Mouse (Mus musculus): Measurements from ENCODE around the gene Cdkn2b. TPM values are rescaled to one million over a fixed set of nuclear protein-coding genes. Genes with fewer than 3 reads are reported as not detected.

Gene Cdkn2b
- 27.4 TPM for polyA plus RNA-seq (2014; fragmentation: Illumina TruSeq; extraction: RNeasy Lipid Tissue Mini Kit (QIAGEN cat#74804); ENCODE audit: insufficient read depth, low read depth, low replicate concordance)

DNA sequence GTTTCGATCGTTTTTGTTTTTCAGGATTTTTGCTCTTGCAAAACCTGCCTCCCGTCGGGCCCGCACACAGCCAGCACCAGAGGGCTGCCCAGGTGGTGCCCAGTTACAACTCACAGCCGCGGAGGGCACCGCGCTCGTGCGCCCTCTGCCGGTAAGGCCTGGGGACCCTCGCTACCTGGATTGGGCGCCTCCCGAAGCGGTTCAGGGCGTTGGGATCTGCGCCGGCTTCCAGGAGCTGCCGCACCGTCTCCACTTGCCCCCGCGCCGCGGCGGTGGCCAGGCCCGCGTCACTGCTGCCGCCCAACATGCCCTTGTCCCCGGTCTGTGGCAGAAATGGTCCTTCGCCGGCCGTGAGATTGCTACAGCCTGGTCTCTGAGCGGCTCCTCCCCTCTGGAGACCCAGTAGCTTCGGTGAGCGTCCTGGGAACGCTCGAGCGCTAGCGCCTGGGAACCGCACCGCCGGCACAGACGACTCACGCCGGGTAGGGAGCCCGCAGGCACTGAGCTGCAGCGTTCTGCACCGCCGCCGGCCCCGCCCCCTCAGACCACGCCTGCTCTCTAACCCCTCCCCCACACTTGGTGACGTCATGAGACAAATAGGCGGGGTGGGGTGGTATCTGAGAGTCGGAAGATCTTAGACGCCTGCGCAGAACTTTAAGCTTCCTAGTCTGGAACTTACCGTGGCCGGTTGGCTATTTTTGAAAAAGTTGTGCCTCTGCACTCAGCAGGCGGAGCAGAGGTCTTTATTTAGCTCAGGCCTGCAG lies at the start of gene Cdkn2b:
Gene Cdkn2b, minus strand, starts transcription at position 549 of the 764 bp plus-strand sequence.

DNA sequence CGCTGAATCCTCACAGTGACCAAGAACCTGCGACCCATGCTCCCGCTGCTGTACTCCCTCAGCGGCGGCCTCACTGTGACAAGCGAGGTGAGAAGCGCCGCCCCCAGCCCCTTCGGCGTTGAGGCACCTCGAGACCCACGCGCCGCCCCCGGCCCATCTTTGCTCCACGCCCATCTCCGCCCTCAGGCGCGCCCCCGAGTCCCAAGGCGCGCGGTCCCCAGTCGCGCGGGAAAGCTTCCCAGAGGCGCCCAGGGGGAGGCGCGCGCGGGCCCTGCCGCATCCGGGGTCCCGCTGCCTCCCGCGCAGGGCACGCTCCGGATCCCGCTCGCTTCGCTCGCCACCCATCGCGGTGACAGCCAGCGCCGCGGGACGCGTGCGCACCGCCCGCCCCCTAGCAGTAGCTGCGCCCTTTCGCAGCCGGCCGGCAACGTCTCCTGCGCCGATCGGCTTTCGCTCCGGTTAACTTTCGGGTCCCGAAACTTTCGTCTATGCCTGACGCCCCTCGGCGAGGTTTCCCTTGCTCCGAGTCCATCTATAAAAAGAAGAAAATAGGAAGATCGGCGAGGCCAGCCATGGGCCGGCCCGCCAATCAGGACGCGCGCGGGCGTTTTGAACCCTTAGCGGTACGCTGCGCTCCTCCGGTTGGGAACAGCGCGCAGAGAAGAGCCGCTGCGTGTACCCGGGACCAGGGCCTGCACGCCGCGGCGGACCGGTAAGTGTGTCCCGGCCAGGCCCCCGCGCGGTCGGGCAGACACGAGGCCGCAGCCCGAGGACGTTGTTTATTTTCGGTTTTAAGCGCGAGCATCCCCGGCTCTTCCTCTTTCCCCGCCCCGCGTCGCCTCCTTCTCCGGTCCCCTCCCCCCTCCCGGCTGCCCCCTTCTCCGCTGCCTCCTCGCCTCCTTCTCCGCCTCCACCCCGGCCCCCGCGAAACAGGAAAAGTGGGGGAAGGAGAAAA lies 16.1 kb downstream of the Cdkn2b start, which contains the start of gene Cdkn2a:
Gene Cdkn2a, minus strand, starts transcription at position 168 of the 955 bp plus-strand sequence.

Other genes with a start within 250 kb of the Cdkn2b start
- gene Mtap, start 173.9 kb downstream of the Cdkn2b start, polyA plus RNA-seq (2014; fragmentation: Illumina TruSeq; extraction: RNeasy Lipid Tissue Mini Kit (QIAGEN cat#74804); ENCODE audit: insufficient read depth, low read depth, low replicate concordance), result 9.9 TPM
- 2.3 TPM for gene Cdkn2a, start 16.4 kb downstream of the Cdkn2b start, polyA plus RNA-seq (2014; fragmentation: Illumina TruSeq; extraction: RNeasy Lipid Tissue Mini Kit (QIAGEN cat#74804); ENCODE audit: insufficient read depth, low read depth, low replicate concordance)